Mouse (Mus musculus) kidney, adult 18-20 months (tissue): ENCODE results near the gene Il12b.
"Not testable (repeated sequence)": the region's sequence is repeated elsewhere in the genome, so short reads cannot be mapped to it uniquely, and the experiment has no call there.

Source experiments
- DNase-seq: peaks from one replicate; pipeline ENCODE4 v3.0.0; 2021

Gene Il12b

GRCm38 (mm10) chr11:44413371-44413770 lies 13.5 kb downstream of the Il12b start:
- no peak for DNase-seq

- DNase-seq, result no peak
Observed at GRCm38 (mm10) chr11:44414605-44415004, 14.7 kb downstream of the Il12b start.

- DNase-seq, result no peak
Observed at GRCm38 (mm10) chr11:44417403-44417802, 17.5 kb downstream of the Il12b start.

GRCm38 (mm10) chr11:44422337-44423111 lies 22.7 kb downstream of the Il12b start:
- no peak for DNase-seq

GRCm38 (mm10) chr11:44423261-44423660 lies 23.4 kb downstream of the Il12b start:
- DNase-seq, result no peak

GRCm38 (mm10) chr11:44423955-44424354 lies 24.1 kb downstream of the Il12b start:
- DNase-seq, result no peak

GRCm38 (mm10) chr11:44425006-44425405 lies 25.1 kb downstream of the Il12b start:
- no peak for DNase-seq

GRCm38 (mm10) chr11:44425626-44426025 lies 25.8 kb downstream of the Il12b start:
- no peak for DNase-seq

GRCm38 (mm10) chr11:44427951-44428350 lies 28.1 kb downstream of the Il12b start:
- DNase-seq, result no peak

GRCm38 (mm10) chr11:44430036-44430435 lies 30.2 kb downstream of the Il12b start:
- DNase-seq, result no peak

- DNase-seq, result no peak
Observed at GRCm38 (mm10) chr11:44437786-44438185, 37.9 kb downstream of the Il12b start.

- no peak for DNase-seq
Observed at GRCm38 (mm10) chr11:44451046-44451445, 51.2 kb downstream of the Il12b start.

- not testable (repeated sequence) for DNase-seq
Observed at GRCm38 (mm10) chr11:44452016-44452415, 52.2 kb downstream of the Il12b start.

- peak; percentile 68 for DNase-seq
Observed at GRCm38 (mm10) chr11:44453423-44453822, 53.6 kb downstream of the Il12b start.

GRCm38 (mm10) chr11:44461493-44461892 lies 61.6 kb downstream of the Il12b start:
- peak; percentile 20 for DNase-seq
